Mouse (Mus musculus): ENCODE measurements at regions not wholly inside any gene's neighbourhood (a gene's known extent, or its start where the extent isn't known, plus 50 kb on each side); places are given as distances from the start of the nearest gene placed in this dataset.

GRCm38 (mm10) chr12:58569056-58569455 is 300.0 kb upstream of the Clec14a start:
- Histone ChIP-seq H3K36me3 (no peaks in the 10 kb centered on the region), H3K27ac (replicated peaks) (no peak overlapping the region), H3K9me3 (no peaks in the 10 kb centered on the region), H3K27me3 (replicated peaks) (no peaks in the 10 kb centered on the region), H3K4me3 (no peak overlapping the region), H3K9ac (no peak overlapping the region), H3K4me1 (no peaks in the 10 kb centered on the region), H3K4me2 (no peak overlapping the region)
- ATAC-seq (ENCODE audit: extremely low read depth, insufficient number of reproducible peaks, low FRiP score, low TSS enrichment): no peak
- 55% methylated on average over 1 of the region's 1 CpGs for WGBS

- Histone ChIP-seq H3K4me3 (no peak overlapping the region), H3K4me2 (no peak overlapping the region), H3K27ac (replicated peaks) (no peak overlapping the region), H3K27me3 (replicated peaks) (no peaks in the 10 kb centered on the region), H3K9ac (no peak overlapping the region), H3K36me3 (no peaks in the 10 kb centered on the region), H3K9me3 (no peaks in the 10 kb centered on the region), H3K4me1 (no peaks in the 10 kb centered on the region)
- 80% methylated on average over 5 of the region's 5 CpGs for WGBS
- ATAC-seq (ENCODE audit: extremely low read depth, insufficient number of reproducible peaks, low FRiP score, low TSS enrichment): no peak
These were observed 291.8 kb upstream of the Clec14a start for GRCm38 (mm10) chr12:58560840-58561239.

DNA sequence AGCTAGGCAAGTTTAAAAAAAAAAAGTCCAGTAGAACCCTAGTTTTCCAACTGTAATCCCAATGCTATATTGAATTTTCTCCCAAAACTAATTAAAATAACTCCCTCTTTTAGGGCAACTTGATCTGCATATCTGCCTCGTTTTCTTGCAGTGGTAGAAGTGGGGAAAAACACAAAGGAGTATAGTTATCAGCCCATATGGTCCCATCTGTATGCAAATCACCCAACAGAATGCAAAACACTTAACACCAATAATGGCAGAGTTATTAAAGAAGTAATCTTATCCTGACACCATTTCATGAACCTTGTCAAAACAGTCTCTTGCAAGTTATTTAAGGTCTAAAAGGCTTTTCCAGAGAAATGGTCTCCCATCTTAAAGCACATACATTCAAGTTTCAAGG is 290.7 kb upstream of the Clec14a start:
- no peak overlapping the region for H3K9ac ChIP-seq
- 20% methylated on average over 1 of the region's 1 CpGs for WGBS

DNA sequence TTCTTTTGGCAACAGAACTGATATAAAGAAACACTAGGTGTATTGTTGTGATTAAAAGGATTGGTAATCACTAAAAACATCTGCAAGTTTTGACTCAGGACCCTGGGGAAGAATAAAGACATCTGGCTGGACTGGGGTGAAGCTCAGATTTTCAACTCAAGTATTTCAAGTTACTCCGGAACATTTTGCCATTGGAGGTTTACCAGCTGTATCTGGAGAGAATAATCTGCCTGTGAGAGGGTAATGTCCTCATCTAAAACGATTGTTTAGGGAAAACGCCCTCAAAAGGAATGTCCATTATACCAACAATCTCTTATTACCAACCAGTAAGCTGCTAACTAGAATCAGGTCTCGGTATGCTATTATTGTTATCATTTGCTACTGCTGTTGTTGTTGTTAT is 288.2 kb upstream of the Clec14a start:
- Histone ChIP-seq H3K27me3 (replicated peaks) (no peaks in the 10 kb centered on the region), H3K4me2 (no peak overlapping the region), H3K27ac (replicated peaks) (no peak overlapping the region), H3K36me3 (no peaks in the 10 kb centered on the region), H3K9ac (no peak overlapping the region), H3K9me3 (no peaks in the 10 kb centered on the region), H3K4me1 (no peaks in the 10 kb centered on the region), H3K4me3 (no peak overlapping the region)
- WGBS: 67% methylated on average over 4 of the region's 4 CpGs
- no peak for ATAC-seq (ENCODE audit: extremely low read depth, insufficient number of reproducible peaks, low FRiP score, low TSS enrichment)

More for the DNA sequence above, 290.7 kb upstream of the Clec14a start:
- H3K27me3 ChIP-seq (replicated peaks): no peaks in the 10 kb centered on the region
- H3K36me3 ChIP-seq: no peaks in the 10 kb centered on the region
- H3K4me1 ChIP-seq: no peaks in the 10 kb centered on the region
- no peak for ATAC-seq (ENCODE audit: extremely low read depth, insufficient number of reproducible peaks, low FRiP score, low TSS enrichment)
- no peak overlapping the region for H3K27ac ChIP-seq (replicated peaks)
- H3K4me3 ChIP-seq: no peak overlapping the region
- H3K9me3 ChIP-seq: no peaks in the 10 kb centered on the region
- no peak overlapping the region for H3K4me2 ChIP-seq

GRCm38 (mm10) chr12:58556741-58557140 is 287.7 kb upstream of the Clec14a start:
- H3K9me3 ChIP-seq: no peaks in the 10 kb centered on the region
- no peaks in the 10 kb centered on the region for H3K4me1 ChIP-seq
- H3K27me3 ChIP-seq (replicated peaks): no peaks in the 10 kb centered on the region
- H3K4me2 ChIP-seq: no peak overlapping the region
- H3K4me3 ChIP-seq: no peak overlapping the region
- H3K36me3 ChIP-seq: no peaks in the 10 kb centered on the region
- 53% methylated on average over 4 of the region's 4 CpGs for WGBS
- no peak overlapping the region for H3K9ac ChIP-seq
- no peak for ATAC-seq (ENCODE audit: extremely low read depth, insufficient number of reproducible peaks, low FRiP score, low TSS enrichment)
- H3K27ac ChIP-seq (replicated peaks): no peak overlapping the region

GRCm38 (mm10) chr12:58556060-58556459 is 287.0 kb upstream of the Clec14a start:
- Histone ChIP-seq H3K4me1 (no peaks in the 10 kb centered on the region), H3K9ac (no peak overlapping the region), H3K27me3 (replicated peaks) (no peaks in the 10 kb centered on the region), H3K4me3 (no peak overlapping the region), H3K27ac (replicated peaks) (no peak overlapping the region), H3K36me3 (no peaks in the 10 kb centered on the region), H3K9me3 (no peaks in the 10 kb centered on the region), H3K4me2 (no peak overlapping the region)
- 68% methylated on average over 1 of the region's 1 CpGs for WGBS
- no peak for ATAC-seq (ENCODE audit: extremely low read depth, insufficient number of reproducible peaks, low FRiP score, low TSS enrichment)

- no peak overlapping the region for H3K9ac ChIP-seq
- no peak overlapping the region for H3K27ac ChIP-seq (replicated peaks)
- no peaks in the 10 kb centered on the region for H3K36me3 ChIP-seq
- WGBS: 41% methylated on average over 9 of the region's 9 CpGs
- no peaks in the 10 kb centered on the region for H3K9me3 ChIP-seq
- H3K27me3 ChIP-seq (replicated peaks): no peaks in the 10 kb centered on the region
- H3K4me2 ChIP-seq: no peak overlapping the region
- H3K4me3 ChIP-seq: no peak overlapping the region
- ATAC-seq (ENCODE audit: extremely low read depth, insufficient number of reproducible peaks, low FRiP score, low TSS enrichment): no peak
- no peaks in the 10 kb centered on the region for H3K4me1 ChIP-seq
These were observed 282.0 kb upstream of the Clec14a start for GRCm38 (mm10) chr12:58550859-58551761.

- Histone ChIP-seq H3K9me3 (no peaks in the 10 kb centered on the region), H3K4me2 (no peak overlapping the region), H3K27me3 (replicated peaks) (no peaks in the 10 kb centered on the region), H3K27ac (replicated peaks) (no peak overlapping the region), H3K4me3 (no peak overlapping the region), H3K36me3 (no peaks in the 10 kb centered on the region), H3K9ac (no peak overlapping the region), H3K4me1 (0 out of 2 replicates have a peak, but pooled peaks cover 9% of the 10 kb centered on the region)
- WGBS: 60% methylated on average over 4 of the region's 4 CpGs
- ATAC-seq (ENCODE audit: extremely low read depth, insufficient number of reproducible peaks, low FRiP score, low TSS enrichment): no peak
These were observed 276.9 kb upstream of the Clec14a start for GRCm38 (mm10) chr12:58545832-58546538.

GRCm38 (mm10) chr12:58544862-58545261 is 275.8 kb upstream of the Clec14a start:
- Histone ChIP-seq H3K4me1 (0 out of 2 replicates have a peak, but pooled peaks cover 9% of the 10 kb centered on the region), H3K9ac (no peak overlapping the region), H3K4me2 (no peak overlapping the region), H3K4me3 (no peak overlapping the region), H3K27me3 (replicated peaks) (no peaks in the 10 kb centered on the region), H3K27ac (replicated peaks) (0 out of 2 replicates have a peak overlapping the region, but pooled peaks have one; percentile 8), H3K9me3 (no peaks in the 10 kb centered on the region), H3K36me3 (no peaks in the 10 kb centered on the region)
- WGBS: 64% methylated on average over 4 of the region's 4 CpGs
- no peak for ATAC-seq (ENCODE audit: extremely low read depth, insufficient number of reproducible peaks, low FRiP score, low TSS enrichment)

GRCm38 (mm10) chr12:58538305-58538719 is 269.2 kb upstream of the Clec14a start:
- Histone ChIP-seq H3K4me1 (peaks cover 7% of the 10 kb centered on the region), H3K4me3 (peak overlapping the region; percentile 28), H3K27me3 (replicated peaks) (no peaks in the 10 kb centered on the region), H3K4me2 (peak overlapping the region; percentile 63), H3K27ac (replicated peaks) (peak overlapping the region; percentile 62), H3K36me3 (no peaks in the 10 kb centered on the region), H3K9me3 (no peaks in the 10 kb centered on the region), H3K9ac (no peak overlapping the region)
- ATAC-seq (ENCODE audit: extremely low read depth, insufficient number of reproducible peaks, low FRiP score, low TSS enrichment): no peak
- WGBS: 8% methylated on average over 5 of the region's 5 CpGs

DNA sequence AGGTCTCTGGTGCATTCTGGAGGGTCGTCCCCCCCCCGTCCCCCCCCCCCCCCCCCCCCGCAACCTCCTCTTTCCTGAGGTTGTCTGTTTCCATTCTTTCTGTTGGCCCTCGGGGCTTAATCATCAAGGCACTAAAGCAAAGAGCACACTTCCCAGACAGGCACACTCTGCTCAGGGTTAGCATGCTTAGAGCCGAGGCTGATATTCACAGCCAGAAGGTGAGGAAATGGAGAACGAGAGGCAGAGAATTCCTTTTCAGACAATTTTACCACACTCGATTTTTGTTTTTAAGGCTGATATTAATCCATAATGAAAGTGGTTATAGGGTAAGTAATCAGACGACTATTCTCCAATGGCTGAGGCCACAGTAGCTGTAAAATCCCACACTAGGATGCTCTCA is 268.7 kb upstream of the Clec14a start:
- Histone ChIP-seq H3K4me1 (peaks cover 7% of the 10 kb centered on the region), H3K36me3 (no peaks in the 10 kb centered on the region), H3K27ac (replicated peaks) (peak overlapping the region; percentile 62), H3K9me3 (no peaks in the 10 kb centered on the region), H3K27me3 (replicated peaks) (no peaks in the 10 kb centered on the region), H3K9ac (no peak overlapping the region), H3K4me3 (peak overlapping the region; percentile 28), H3K4me2 (peak overlapping the region; percentile 63)
- 22% methylated on average over 5 of the region's 8 CpGs for WGBS
- no peak for ATAC-seq (ENCODE audit: extremely low read depth, insufficient number of reproducible peaks, low FRiP score, low TSS enrichment)
